Mouse (Mus musculus) liver, postnatal 0 days (tissue): ENCODE results near the gene Tmem184a.

Experiments used
- CTCF ChIP-seq: sonication (generic); IDR thresholded peaks from 2 replicates; pipeline ENCODE4 v1.5.1; 2016; ENCODE audit warnings: antibody characterized with exemption, low read depth
- EP300 ChIP-seq: IDR thresholded peaks from 2 replicates; pipeline ENCODE4 v1.6.1; 2016; ENCODE audit warnings: antibody characterized with exemption, low read depth, mild to moderate bottlenecking

- TF ChIP-seq CTCF (peak; percentile 72), EP300 (no peak)
Measured at GRCm38 (mm10) chr5:139764296-139764695, 55.4 kb downstream of the Tmem184a start.
